Mouse (Mus musculus) central nervous system, embryonic 18 days (tissue): ENCODE data around the gene Ppm1k. TPM values are rescaled to one million over a fixed set of nuclear protein-coding genes. Genes with fewer than 3 reads are reported as not detected.

Experiments
- polyA plus RNA-seq: library from polyadenylated mRNA; depleted of rRNA; stranded (reverse); fragments of >200 nt; gene quantifications from 2 replicates; pipeline ENCODE4 v1.2.3, GENCODE M21; 2012; rRNA removed

Ppm1k gene
- polyA plus RNA-seq = 5.9 and 6.1 TPM in 2 replicates

GRCm38 (mm10) chr6:57535386-57535936 lies at the start of gene Ppm1k:
Ppm1k (minus strand) TSS chr6:57535468.

DNA sequence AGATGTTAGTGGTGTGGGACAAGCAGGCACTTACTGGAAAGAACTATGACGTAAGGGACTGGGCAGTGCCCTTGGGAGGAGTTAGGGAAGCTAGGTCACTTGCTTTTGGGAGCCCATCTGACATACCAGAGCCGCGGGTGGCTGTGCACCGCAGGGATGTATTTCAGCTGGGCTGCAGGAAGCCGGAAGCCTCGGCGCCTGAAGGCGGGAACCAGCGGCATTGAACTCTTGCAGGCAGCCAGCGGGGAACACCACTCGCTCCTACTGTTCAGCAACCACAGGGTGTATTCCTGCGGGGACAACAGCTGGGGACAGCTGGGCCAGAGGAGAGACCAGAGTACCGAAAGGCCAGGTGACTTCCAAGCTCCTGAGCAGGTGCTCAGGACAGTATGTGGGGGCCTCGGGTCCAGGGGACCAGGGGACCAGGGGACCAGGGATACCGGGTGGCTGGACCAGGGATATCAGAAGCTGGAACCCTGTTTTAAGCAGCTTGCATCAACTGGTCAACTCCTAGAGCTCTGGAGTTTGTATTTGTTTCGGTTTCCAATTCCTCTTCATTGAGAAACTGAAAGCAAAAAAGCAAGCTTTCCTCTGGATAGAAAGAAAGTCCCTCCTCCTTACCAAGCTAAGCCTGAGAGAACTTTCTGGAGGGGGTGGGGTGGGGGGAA lies 45.7 kb upstream of the Ppm1k start, which contains the start of gene Herc6:
TSS of gene Herc6 (plus strand) at position 120 of the 668 bp plus-strand sequence.

Other genes starting within 250 kb of the Ppm1k start
- gene Vmn1r16, start 206.0 kb downstream of the Ppm1k start, polyA plus RNA-seq = not detected in 2 replicates
- gene Vmn1r17, start 171.7 kb downstream of the Ppm1k start, polyA plus RNA-seq = not detected in 2 replicates
- not detected in 2 replicates for gene Vmn1r18, start 139.7 kb downstream of the Ppm1k start, polyA plus RNA-seq
- not detected in 2 replicates for gene Vmn1r19, start 131.7 kb downstream of the Ppm1k start, polyA plus RNA-seq
- not detected in 2 replicates for gene Vmn1r20, start 106.5 kb downstream of the Ppm1k start, polyA plus RNA-seq
- 1.0 and 1.3 TPM in 2 replicates for gene Herc6, start 45.5 kb upstream of the Ppm1k start, polyA plus RNA-seq
- 9.8 and 10.9 TPM in 2 replicates for gene Pyurf, start 156.6 kb upstream of the Ppm1k start, polyA plus RNA-seq
- gene Lancl2, start 167.1 kb upstream of the Ppm1k start, polyA plus RNA-seq = 74.0 and 77.3 TPM in 2 replicates